Mouse (Mus musculus) right cerebral cortex, adult 18-20 months (tissue): Measurements from ENCODE around the gene Aldh1a2.

Experiments used
- DNase-seq: peaks from one replicate; pipeline ENCODE4 v3.0.0; 2022; ENCODE audit warnings: mixed read lengths

Gene Aldh1a2

GRCm38 (mm10) chr9:71215248-71216035, at the start of gene Aldh1a2:
Gene Aldh1a2 (plus strand): TSS chr9:71215789.
- no peak for DNase-seq

GRCm38 (mm10) chr9:71166019-71166705, 49.4 kb upstream of the Aldh1a2 start:
- no peak for DNase-seq

- DNase-seq, result no peak
Measured at GRCm38 (mm10) chr9:71166871-71167465, 48.6 kb upstream of the Aldh1a2 start.

GRCm38 (mm10) chr9:71167473-71168215, 47.9 kb upstream of the Aldh1a2 start:
- peak; percentile 5 for DNase-seq

- no peak for DNase-seq
Measured at GRCm38 (mm10) chr9:71168511-71168910, 47.1 kb upstream of the Aldh1a2 start, which contains the start of gene Aqp9. Gene Aqp9 (minus strand): TSS chr9:71168682.

- DNase-seq, result no peak
Measured at GRCm38 (mm10) chr9:71173533-71173932, 42.1 kb upstream of the Aldh1a2 start.

- DNase-seq, result no peak
Measured at GRCm38 (mm10) chr9:71174316-71174975, 41.1 kb upstream of the Aldh1a2 start.

- no peak for DNase-seq
Measured at GRCm38 (mm10) chr9:71175686-71176085, 39.9 kb upstream of the Aldh1a2 start.

- DNase-seq, result no peak
Measured at GRCm38 (mm10) chr9:71179276-71179896, 36.2 kb upstream of the Aldh1a2 start.

GRCm38 (mm10) chr9:71179964-71180700, 35.5 kb upstream of the Aldh1a2 start:
- no peak for DNase-seq

GRCm38 (mm10) chr9:71185285-71185684, 30.3 kb upstream of the Aldh1a2 start:
- no peak for DNase-seq

GRCm38 (mm10) chr9:71185823-71186222, 29.8 kb upstream of the Aldh1a2 start:
- no peak for DNase-seq

- no peak for DNase-seq
Measured at GRCm38 (mm10) chr9:71187396-71187795, 28.2 kb upstream of the Aldh1a2 start.

- peak; percentile 42 for DNase-seq
Measured at GRCm38 (mm10) chr9:71188647-71189415, 26.8 kb upstream of the Aldh1a2 start.

- DNase-seq, result no peak
Measured at GRCm38 (mm10) chr9:71198826-71199225, 16.8 kb upstream of the Aldh1a2 start.

- DNase-seq, result no peak
Measured at GRCm38 (mm10) chr9:71202265-71202664, 13.3 kb upstream of the Aldh1a2 start.

GRCm38 (mm10) chr9:71209299-71209698, 6.3 kb upstream of the Aldh1a2 start:
- no peak for DNase-seq

GRCm38 (mm10) chr9:71210870-71211269, 4.7 kb upstream of the Aldh1a2 start:
- DNase-seq, result peak; percentile 30

GRCm38 (mm10) chr9:71213636-71214035, 2.0 kb upstream of the Aldh1a2 start:
- DNase-seq, result no peak
